Mouse (Mus musculus): Measurements from ENCODE around the gene Pla2g4a. TPM values are rescaled to one million over a fixed set of nuclear protein-coding genes. Genes with fewer than 3 reads are reported as not detected.

Gene Pla2g4a
- total RNA-seq, 2 experiments from 2014 or later: 4.3 to 4.4 TPM

DNA sequence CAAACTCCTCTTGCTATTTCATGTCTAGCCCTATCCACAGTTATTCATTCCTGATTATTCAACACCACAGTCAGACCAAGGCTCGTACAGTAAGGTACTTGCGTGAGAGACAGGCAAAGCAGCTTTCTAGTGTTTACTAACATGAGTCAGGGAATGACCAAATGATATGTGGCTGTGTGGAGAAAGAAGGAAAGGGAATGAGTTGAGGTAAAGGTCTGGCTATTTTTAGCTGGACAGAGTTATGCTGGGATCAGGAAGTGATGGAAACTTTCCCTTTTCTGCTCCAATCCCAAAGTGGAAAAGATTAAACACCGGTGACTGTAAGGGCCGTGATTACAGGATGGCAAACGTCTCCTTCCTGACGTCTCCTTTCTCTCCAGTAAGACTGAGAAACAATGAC is 114.4 kb downstream of the Pla2g4a start:
- DNase-seq: no peak

GRCm38 (mm10) chr1:149841845-149842244 is 119.2 kb downstream of the Pla2g4a start:
- no peak for DNase-seq

DNA sequence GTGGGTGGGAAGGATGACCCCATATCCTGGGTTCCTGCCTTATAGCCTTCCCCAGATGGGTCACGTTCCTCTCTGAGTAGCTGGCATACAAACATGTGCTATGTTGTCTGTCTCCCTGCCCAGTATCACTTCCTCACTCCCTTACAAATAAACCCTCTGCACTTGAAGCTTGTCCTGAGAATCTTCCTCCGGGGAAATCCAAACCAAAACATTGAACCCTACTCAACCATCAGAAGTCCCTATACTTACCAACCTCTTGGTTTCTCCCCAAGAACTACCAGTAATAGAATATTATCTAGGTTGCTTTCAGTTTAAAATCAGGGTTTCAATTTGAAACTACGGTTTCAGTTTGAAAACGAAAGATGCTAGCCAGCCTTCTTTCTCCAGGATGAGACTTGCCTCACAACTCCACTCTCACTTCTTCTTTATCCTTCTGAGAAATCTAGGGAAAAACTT is 120.1 kb downstream of the Pla2g4a start:
- DNase-seq: no peak

- DNase-seq: no peak
Observed at GRCm38 (mm10) chr1:149840312-149840930, 120.7 kb downstream of the Pla2g4a start.

DNA sequence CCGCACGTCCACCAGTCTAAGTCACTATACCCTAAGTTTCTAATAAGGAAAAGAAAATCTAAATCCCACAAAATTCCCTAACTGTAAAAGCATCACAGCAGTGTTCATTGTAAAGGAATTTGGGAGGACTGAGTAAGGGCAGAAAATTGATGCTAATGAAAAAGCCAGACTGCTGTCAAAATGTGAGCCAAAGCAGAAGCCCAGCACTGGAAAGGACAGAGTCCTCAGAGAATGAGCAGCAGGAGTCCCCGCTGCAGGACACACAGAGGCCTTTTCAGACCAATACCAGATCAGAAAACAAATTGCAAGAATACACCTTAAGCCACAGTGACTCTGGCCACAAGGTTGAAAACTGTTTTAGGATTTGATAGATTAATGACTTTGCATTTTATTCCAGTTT is 124.6 kb downstream of the Pla2g4a start:
- no peak for DNase-seq

- DNase-seq: no peak
Observed at GRCm38 (mm10) chr1:149833876-149834275, 127.2 kb downstream of the Pla2g4a start.

DNA sequence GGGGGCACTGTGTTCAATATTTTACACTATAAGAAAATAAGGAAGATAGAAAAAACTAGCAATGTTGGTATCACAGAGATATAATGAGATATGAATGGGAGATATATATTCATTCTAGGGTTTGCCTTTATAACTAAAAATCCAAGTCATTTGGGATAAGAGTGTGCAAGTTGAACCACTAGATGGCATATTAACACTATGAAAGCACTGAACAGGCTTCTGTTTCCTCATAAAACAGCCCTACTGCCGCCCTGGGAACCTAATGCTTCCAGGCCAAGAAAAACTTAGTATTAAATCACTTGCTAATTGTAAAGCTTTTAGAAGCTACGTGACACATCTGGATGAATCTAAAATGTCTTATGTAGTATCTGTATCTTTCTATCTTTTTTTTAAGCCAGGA is 128.1 kb downstream of the Pla2g4a start:
- DNase-seq: peak; percentile 6

- no peak for DNase-seq
Observed at GRCm38 (mm10) chr1:149832514-149832913, 128.6 kb downstream of the Pla2g4a start.

- no peak for DNase-seq
Observed at GRCm38 (mm10) chr1:149831100-149831499, 130.0 kb downstream of the Pla2g4a start.

- no peak for DNase-seq
Observed at GRCm38 (mm10) chr1:149813616-149814345, 147.3 kb downstream of the Pla2g4a start.

GRCm38 (mm10) chr1:149809527-149809926 is 151.6 kb downstream of the Pla2g4a start:
- DNase-seq: no peak

Other genes with a start within 250 kb of the Pla2g4a start
- gene Ptgs2, start 138.7 kb upstream of the Pla2g4a start, total RNA-seq (2021): under 1 TPM; 0.29 to 0.32 TPM